Mouse (Mus musculus) kidney, embryonic 16.5 days (tissue): Measurements from ENCODE around the gene Rab12. TPM values are rescaled to one million over a fixed set of nuclear protein-coding genes. Genes with fewer than 3 reads are reported as not detected.
A peak's percentile ranks its signal among the peaks of the same experiment; 100 is the strongest.

ENCODE experiments used
- ATAC-seq: fragments of 200-750 bp; cut with Nextera tagmentation; 2 replicates; pipeline ENCODE4 v1.8.0; 2017; ENCODE audit warnings: moderate TSS enrichment; ENCODE audit not compliant: low FRiP score, low TSS enrichment
- H3K27ac ChIP-seq: fragments of 300-500 bp; sonication (generic); 2 replicates; pipeline ENCODE4 v1.5.1; 2014; ENCODE audit warnings: low read length
- H3K27me3 ChIP-seq: fragments of 300-500 bp; sonication (generic); 2 replicates; pipeline ENCODE4 v1.6.1; 2014; ENCODE audit warnings: low read length, control low read depth, mixed read lengths; ENCODE audit not compliant: insufficient read depth
- H3K36me3 ChIP-seq: fragments of 300-500 bp; sonication (generic); 2 replicates; pipeline ENCODE4 v1.6.1; 2014; ENCODE audit warnings: low read length, control low read depth, mixed read lengths; ENCODE audit not compliant: insufficient read depth
- H3K4me1 ChIP-seq: fragments of 300-500 bp; sonication (generic); 2 replicates; pipeline ENCODE4 v1.6.1; 2014; ENCODE audit warnings: low read length, control low read depth, mixed read lengths; ENCODE audit not compliant: insufficient read depth
- H3K4me2 ChIP-seq: fragments of 300-500 bp; sonication (generic); replicated peaks from 2 replicates; pipeline ENCODE4 v1.6.1; 2014; ENCODE audit warnings: low read depth, low read length
- H3K4me3 ChIP-seq: fragments of 300-500 bp; sonication (generic); 2 replicates; pipeline ENCODE4 v1.5.1; 2014; ENCODE audit warnings: mild to moderate bottlenecking, low read length
- H3K9ac ChIP-seq: fragments of 300-500 bp; sonication (generic); replicated peaks from 2 replicates; pipeline ENCODE4 v1.6.1; 2014; ENCODE audit warnings: low read length
- H3K9me3 ChIP-seq: fragments of 300-500 bp; sonication (generic); 2 replicates; pipeline ENCODE4 v1.6.1; 2016; ENCODE audit warnings: low read length, control low read depth
- WGBS: fragments of 180-500 bp; shearing (Covaris S2); extraction: QIAGEN DNeasy Blood & Tissue Kit; methylation state at CpG from one replicate; pipeline ENCODE4 v1.1.7; 2014; 5-methylcytosine and 5-hydroxymethylcytosine counted together
- polyA plus RNA-seq: library from polyadenylated mRNA; unstranded; fragments of >200 nt; fragmentation: Nextera tagmentation; extraction: Ambion mirVana; gene quantifications from 2 replicates; pipeline ENCODE4 v1.2.1, GENCODE M21; 2015

The Rab12 gene
- polyA plus RNA-seq, 1 experiment from 2014 or later: 35.9 TPM

GRCm38 (mm10) chr17:66503466-66503865, 16.1 kb downstream of the Rab12 start:
- Histone ChIP-seq H3K27me3 (no peaks in the 10 kb centered on the region), H3K27ac (no peak overlapping the region), H3K9ac (no peak overlapping the region), H3K36me3 (peaks cover 47% of the 10 kb centered on the region), H3K9me3 (no peaks in the 10 kb centered on the region), H3K4me2 (no peak overlapping the region), H3K4me3 (no peak overlapping the region), H3K4me1 (no peaks in the 10 kb centered on the region)
- 67% methylated on average over 9 of the region's 9 CpGs for WGBS
- no peak for ATAC-seq

- Histone ChIP-seq H3K9ac (no peak overlapping the region), H3K27me3 (no peaks in the 10 kb centered on the region), H3K27ac (no peak overlapping the region), H3K36me3 (peaks cover 50% of the 10 kb centered on the region), H3K4me3 (no peak overlapping the region), H3K4me1 (no peaks in the 10 kb centered on the region), H3K9me3 (no peaks in the 10 kb centered on the region), H3K4me2 (no peak overlapping the region)
- WGBS: 80% methylated on average over 6 of the region's 6 CpGs
- ATAC-seq: 0 out of 2 replicates have a peak, but pooled peaks have one; percentile 24
Observed at GRCm38 (mm10) chr17:66502865-66503264, 16.7 kb downstream of the Rab12 start.

GRCm38 (mm10) chr17:66498598-66498997, 20.9 kb downstream of the Rab12 start:
- WGBS: 86% methylated on average over 8 of the region's 14 CpGs
- Histone ChIP-seq H3K36me3 (peaks cover 71% of the 10 kb centered on the region), H3K9ac (no peak overlapping the region), H3K9me3 (no peaks in the 10 kb centered on the region), H3K27ac (no peak overlapping the region), H3K4me2 (no peak overlapping the region), H3K4me1 (no peaks in the 10 kb centered on the region), H3K27me3 (no peaks in the 10 kb centered on the region), H3K4me3 (no peak overlapping the region)
- ATAC-seq: no peak

GRCm38 (mm10) chr17:66496589-66496988, 22.9 kb downstream of the Rab12 start:
- peak; percentile 54; the same call in 1 of the 2 replicates for ATAC-seq
- WGBS: 77% methylated on average over 9 of the region's 9 CpGs
- peaks cover 63% of the 10 kb centered on the region for H3K36me3 ChIP-seq
- no peak overlapping the region for H3K4me2 ChIP-seq
- H3K27me3 ChIP-seq: no peaks in the 10 kb centered on the region
- H3K9me3 ChIP-seq: no peaks in the 10 kb centered on the region
- H3K27ac ChIP-seq: no peak overlapping the region
- no peaks in the 10 kb centered on the region for H3K4me1 ChIP-seq
- no peak overlapping the region for H3K9ac ChIP-seq
- H3K4me3 ChIP-seq: no peak overlapping the region

- Histone ChIP-seq H3K9ac (no peak overlapping the region), H3K9me3 (no peaks in the 10 kb centered on the region), H3K27me3 (no peaks in the 10 kb centered on the region), H3K4me2 (no peak overlapping the region), H3K4me3 (no peak overlapping the region), H3K36me3 (peaks cover 14% of the 10 kb centered on the region), H3K27ac (no peak overlapping the region), H3K4me1 (no peaks in the 10 kb centered on the region)
- WGBS: 43% methylated on average over 10 of the region's 10 CpGs
- ATAC-seq: peak; percentile 23; the same call in 1 of the 2 replicates
Observed at GRCm38 (mm10) chr17:66490022-66490601, 29.4 kb downstream of the Rab12 start.

GRCm38 (mm10) chr17:66486576-66486975, 33.0 kb downstream of the Rab12 start:
- WGBS: 90% methylated on average over 6 of the region's 6 CpGs
- H3K27me3 ChIP-seq: no peaks in the 10 kb centered on the region
- no peak for ATAC-seq

GRCm38 (mm10) chr17:66485742-66486141, 33.8 kb downstream of the Rab12 start:
- no peak for ATAC-seq
- no peak overlapping the region for H3K9ac ChIP-seq

More at GRCm38 (mm10) chr17:66486576-66486975, 33.0 kb downstream of the Rab12 start:
- H3K27ac ChIP-seq: no peak overlapping the region
- H3K9me3 ChIP-seq: no peaks in the 10 kb centered on the region
- no peak overlapping the region for H3K4me2 ChIP-seq
- H3K4me1 ChIP-seq: no peaks in the 10 kb centered on the region
- H3K36me3 ChIP-seq: no peaks in the 10 kb centered on the region
- no peak overlapping the region for H3K4me3 ChIP-seq
- H3K9ac ChIP-seq: no peak overlapping the region

GRCm38 (mm10) chr17:66484965-66485364, 34.6 kb downstream of the Rab12 start:
- ATAC-seq: no peak
- 55% methylated on average over 2 of the region's 2 CpGs for WGBS
- H3K4me1 ChIP-seq: peaks cover 7% of the 10 kb centered on the region
- H3K9ac ChIP-seq: no peak overlapping the region
- no peak overlapping the region for H3K27ac ChIP-seq
- no peak overlapping the region for H3K4me3 ChIP-seq
- H3K36me3 ChIP-seq: no peaks in the 10 kb centered on the region
- H3K27me3 ChIP-seq: 0 out of 2 replicates have a peak, but pooled peaks cover 5% of the 10 kb centered on the region
- no peaks in the 10 kb centered on the region for H3K9me3 ChIP-seq
- H3K4me2 ChIP-seq: no peak overlapping the region

More at GRCm38 (mm10) chr17:66485742-66486141, 33.8 kb downstream of the Rab12 start:
- no peaks in the 10 kb centered on the region for H3K9me3 ChIP-seq
- no peak overlapping the region for H3K27ac ChIP-seq
- H3K4me3 ChIP-seq: no peak overlapping the region
- H3K27me3 ChIP-seq: 0 out of 2 replicates have a peak, but pooled peaks cover 5% of the 10 kb centered on the region
- H3K4me1 ChIP-seq: no peaks in the 10 kb centered on the region
- H3K36me3 ChIP-seq: no peaks in the 10 kb centered on the region
- no peak overlapping the region for H3K4me2 ChIP-seq
- 6% methylated on average over 11 of the region's 11 CpGs for WGBS

GRCm38 (mm10) chr17:66483651-66484454, 35.7 kb downstream of the Rab12 start:
- WGBS: 72% methylated on average over 9 of the region's 9 CpGs
- no peaks in the 10 kb centered on the region for H3K9me3 ChIP-seq
- peaks cover 13% of the 10 kb centered on the region for H3K4me1 ChIP-seq
- H3K4me3 ChIP-seq: no peak overlapping the region
- no peak overlapping the region for H3K9ac ChIP-seq
- H3K27ac ChIP-seq: no peak overlapping the region
- H3K27me3 ChIP-seq: 0 out of 2 replicates have a peak, but pooled peaks cover 12% of the 10 kb centered on the region
- H3K4me2 ChIP-seq: no peak overlapping the region
- ATAC-seq: no peak
- no peaks in the 10 kb centered on the region for H3K36me3 ChIP-seq

GRCm38 (mm10) chr17:66481295-66481694, 38.2 kb downstream of the Rab12 start:
- peaks cover 13% of the 10 kb centered on the region for H3K4me1 ChIP-seq
- H3K36me3 ChIP-seq: no peaks in the 10 kb centered on the region
- no peak overlapping the region for H3K4me2 ChIP-seq
- H3K9ac ChIP-seq: no peak overlapping the region
- 0 out of 2 replicates have a peak, but pooled peaks cover 12% of the 10 kb centered on the region for H3K27me3 ChIP-seq
- 74% methylated on average over 4 of the region's 5 CpGs for whole genome bisulfite sequencing
- no peaks in the 10 kb centered on the region for H3K9me3 ChIP-seq
- H3K4me3 ChIP-seq: no peak overlapping the region
- no peak for ATAC-seq
- H3K27ac ChIP-seq: no peak overlapping the region
